Mouse (Mus musculus): ENCODE results near the gene Enpp5. TPM values are rescaled to one million over a fixed set of nuclear protein-coding genes. Genes with fewer than 3 reads are reported as not detected.

Enpp5 gene
- polyA plus RNA-seq (2017; shearing (Covaris generic)): 22.5 TPM

GRCm38 (mm10) chr17:44078631-44079350, at the start of gene Enpp5:
Gene Enpp5, plus strand, starts transcription at chr17:44078813.

GRCm38 (mm10) chr17:44105287-44106138, 26.9 kb downstream of the Enpp5 start, which contains the start of gene Enpp4:
Gene Enpp4, minus strand, starts transcription at chr17:44105809.

Other genes with a start within 250 kb of the Enpp5 start
- 13.6 TPM for gene Enpp4, start 27.0 kb downstream of the Enpp5 start, polyA plus RNA-seq (2017; shearing (Covaris generic))
- 0.10 TPM for gene Clic5, start 109.8 kb downstream of the Enpp5 start, polyA plus RNA-seq (2017; shearing (Covaris generic))

Measured in inflammation-experienced regulatory T-cells, adult 16 weeks (primary cell).